Mouse (Mus musculus): ENCODE measurements around the gene Slc25a44. TPM values are rescaled to one million over a fixed set of nuclear protein-coding genes. Genes with fewer than 3 reads are reported as not detected.

Slc25a44 gene
- polyA plus RNA-seq, 1 experiment from 2014 or later, result 17.0 TPM

- no peaks in the 10 kb centered on the region for H3K36me3 ChIP-seq
- H3K27me3 ChIP-seq, result peaks cover 7% of the 10 kb centered on the region; the same call in 1 of the 2 replicates
- no peaks in the 10 kb centered on the region for H3K9me3 ChIP-seq
- no peak for ATAC-seq (ENCODE audit: insufficient number of reproducible peaks, insufficient read depth, low FRiP score, low TSS enrichment)
- WGBS, result 68% methylated on average over 7 of the region's 7 CpGs
- H3K27ac ChIP-seq, result no peak overlapping the region
- H3K9ac ChIP-seq, result no peak overlapping the region
- no peak overlapping the region for H3K4me2 ChIP-seq (replicated peaks)
- H3K4me3 ChIP-seq, result no peak overlapping the region
- H3K4me1 ChIP-seq, result peaks cover 29% of the 10 kb centered on the region; the same call in 1 of the 2 replicates
Measured at GRCm38 (mm10) chr3:88456746-88457532, 32.0 kb upstream of the Slc25a44 start.

GRCm38 (mm10) chr3:88456313-88456712 is 31.4 kb upstream of the Slc25a44 start:
- H3K27me3 ChIP-seq, result peaks cover 7% of the 10 kb centered on the region; the same call in 1 of the 2 replicates
- H3K9me3 ChIP-seq, result no peaks in the 10 kb centered on the region
- 95% methylated on average over 8 of the region's 8 CpGs for WGBS

GRCm38 (mm10) chr3:88455588-88456264 is 30.8 kb upstream of the Slc25a44 start:
- 73% methylated on average over 18 of the region's 18 CpGs for WGBS
- no peak overlapping the region for H3K27ac ChIP-seq
- no peak overlapping the region for H3K4me3 ChIP-seq
- peaks cover 22% of the 10 kb centered on the region; the same call in 1 of the 2 replicates for H3K4me1 ChIP-seq
- H3K4me2 ChIP-seq (replicated peaks), result no peak overlapping the region
- H3K36me3 ChIP-seq, result no peaks in the 10 kb centered on the region
- 0 out of 2 replicates have a peak, but pooled peaks cover 4% of the 10 kb centered on the region for H3K27me3 ChIP-seq
- peak overlapping the region; percentile 3; the same call in 1 of the 2 replicates for H3K9ac ChIP-seq
- no peak for ATAC-seq (ENCODE audit: insufficient number of reproducible peaks, insufficient read depth, low FRiP score, low TSS enrichment)
- no peaks in the 10 kb centered on the region for H3K9me3 ChIP-seq

More at GRCm38 (mm10) chr3:88456313-88456712, 31.4 kb upstream of the Slc25a44 start:
- no peaks in the 10 kb centered on the region for H3K36me3 ChIP-seq
- no peak overlapping the region for H3K27ac ChIP-seq
- peaks cover 28% of the 10 kb centered on the region; the same call in 1 of the 2 replicates for H3K4me1 ChIP-seq
- ATAC-seq (ENCODE audit: insufficient number of reproducible peaks, insufficient read depth, low FRiP score, low TSS enrichment), result no peak
- H3K4me2 ChIP-seq (replicated peaks), result no peak overlapping the region
- H3K9ac ChIP-seq, result no peak overlapping the region
- H3K4me3 ChIP-seq, result no peak overlapping the region

GRCm38 (mm10) chr3:88454762-88455587 is 30.0 kb upstream of the Slc25a44 start:
- Histone ChIP-seq H3K9me3 (no peaks in the 10 kb centered on the region), H3K9ac (peak overlapping the region; percentile 3; the same call in 1 of the 2 replicates), H3K4me2 (replicated peaks) (no peak overlapping the region), H3K4me3 (no peak overlapping the region), H3K36me3 (no peaks in the 10 kb centered on the region), H3K27me3 (0 out of 2 replicates have a peak, but pooled peaks cover 4% of the 10 kb centered on the region), H3K27ac (no peak overlapping the region; the same call in 1 of the 2 replicates), H3K4me1 (peaks cover 20% of the 10 kb centered on the region; the same call in 1 of the 2 replicates)
- 55% methylated on average over 9 of the region's 9 CpGs for WGBS
- no peak for ATAC-seq (ENCODE audit: insufficient number of reproducible peaks, insufficient read depth, low FRiP score, low TSS enrichment)

GRCm38 (mm10) chr3:88453986-88454385 is 29.0 kb upstream of the Slc25a44 start:
- H3K27me3 ChIP-seq, result 0 out of 2 replicates have a peak, but pooled peaks cover 2% of the 10 kb centered on the region
- no peak overlapping the region for H3K4me2 ChIP-seq (replicated peaks)
- H3K9ac ChIP-seq, result no peak overlapping the region
- no peaks in the 10 kb centered on the region for H3K9me3 ChIP-seq
- no peaks in the 10 kb centered on the region for H3K36me3 ChIP-seq
- WGBS, result 56% methylated on average over 8 of the region's 8 CpGs
- H3K4me1 ChIP-seq, result peaks cover 27% of the 10 kb centered on the region
- no peak overlapping the region for H3K4me3 ChIP-seq
- no peak overlapping the region for H3K27ac ChIP-seq
- ATAC-seq (ENCODE audit: insufficient number of reproducible peaks, insufficient read depth, low FRiP score, low TSS enrichment), result no peak

- Histone ChIP-seq H3K9ac (no peak overlapping the region), H3K4me2 (replicated peaks) (no peak overlapping the region), H3K36me3 (no peaks in the 10 kb centered on the region), H3K4me1 (peaks cover 24% of the 10 kb centered on the region), H3K27me3 (no peaks in the 10 kb centered on the region), H3K4me3 (no peak overlapping the region), H3K9me3 (no peaks in the 10 kb centered on the region), H3K27ac (no peak overlapping the region)
- ATAC-seq (ENCODE audit: insufficient number of reproducible peaks, insufficient read depth, low FRiP score, low TSS enrichment), result no peak
- WGBS, result 47% methylated on average over 8 of the region's 8 CpGs
Measured at GRCm38 (mm10) chr3:88453369-88453768, 28.4 kb upstream of the Slc25a44 start.

GRCm38 (mm10) chr3:88452716-88453115 is 27.8 kb upstream of the Slc25a44 start:
- H3K4me1 ChIP-seq, result peaks cover 19% of the 10 kb centered on the region
- no peaks in the 10 kb centered on the region for H3K9me3 ChIP-seq
- H3K9ac ChIP-seq, result 0 out of 2 replicates have a peak overlapping the region, but pooled peaks have one; percentile 16
- no peak overlapping the region for H3K4me3 ChIP-seq
- H3K4me2 ChIP-seq (replicated peaks), result no peak overlapping the region
- no peak overlapping the region for H3K27ac ChIP-seq
- H3K36me3 ChIP-seq, result no peaks in the 10 kb centered on the region
- no peaks in the 10 kb centered on the region for H3K27me3 ChIP-seq
- ATAC-seq (ENCODE audit: insufficient number of reproducible peaks, insufficient read depth, low FRiP score, low TSS enrichment), result no peak
- WGBS, result 70% methylated on average over 6 of the region's 6 CpGs

- H3K27me3 ChIP-seq, result no peaks in the 10 kb centered on the region
Measured at GRCm38 (mm10) chr3:88452246-88452645, 27.3 kb upstream of the Slc25a44 start.

GRCm38 (mm10) chr3:88450379-88451131 is 25.6 kb upstream of the Slc25a44 start:
- H3K27ac ChIP-seq, result no peak overlapping the region
- H3K9me3 ChIP-seq, result no peaks in the 10 kb centered on the region
- H3K9ac ChIP-seq, result no peak overlapping the region
- no peaks in the 10 kb centered on the region for H3K36me3 ChIP-seq
- no peak overlapping the region for H3K4me3 ChIP-seq
- H3K27me3 ChIP-seq, result no peaks in the 10 kb centered on the region
- 74% methylated on average over 12 of the region's 12 CpGs for WGBS
- H3K4me1 ChIP-seq, result peaks cover 17% of the 10 kb centered on the region
- H3K4me2 ChIP-seq (replicated peaks), result no peak overlapping the region; the same call in 1 of the 2 replicates
- no peak for ATAC-seq (ENCODE audit: insufficient number of reproducible peaks, insufficient read depth, low FRiP score, low TSS enrichment)

More at GRCm38 (mm10) chr3:88452246-88452645, 27.3 kb upstream of the Slc25a44 start:
- no peak overlapping the region for H3K9ac ChIP-seq
- no peak for ATAC-seq (ENCODE audit: insufficient number of reproducible peaks, insufficient read depth, low FRiP score, low TSS enrichment)
- peaks cover 19% of the 10 kb centered on the region for H3K4me1 ChIP-seq
- H3K4me2 ChIP-seq (replicated peaks), result no peak overlapping the region
- no peaks in the 10 kb centered on the region for H3K9me3 ChIP-seq
- no peaks in the 10 kb centered on the region for H3K36me3 ChIP-seq
- H3K27ac ChIP-seq, result no peak overlapping the region
- 78% methylated on average over 5 of the region's 5 CpGs for WGBS
- H3K4me3 ChIP-seq, result no peak overlapping the region

GRCm38 (mm10) chr3:88449395-88450023 is 24.6 kb upstream of the Slc25a44 start:
- Histone ChIP-seq H3K4me1 (peaks cover 12% of the 10 kb centered on the region), H3K9ac (peak overlapping the region; percentile 54), H3K36me3 (no peaks in the 10 kb centered on the region), H3K27me3 (no peaks in the 10 kb centered on the region), H3K4me3 (peak overlapping the region; percentile 29), H3K27ac (0 out of 2 replicates have a peak overlapping the region, but pooled peaks have one; percentile 67), H3K9me3 (no peaks in the 10 kb centered on the region), H3K4me2 (replicated peaks) (peak overlapping the region; percentile 50)
- 3% methylated on average over 21 of the region's 21 CpGs for WGBS
- ATAC-seq (ENCODE audit: insufficient number of reproducible peaks, insufficient read depth, low FRiP score, low TSS enrichment), result peak; percentile 79

Measured in embryonic facial prominence, embryonic 12.5 days (tissue).